Mouse (Mus musculus) stomach, postnatal 0 days (tissue): Measurements from ENCODE around the gene Tm7sf2.

ENCODE experiments used
- CTCF ChIP-seq: IDR thresholded peaks from 2 replicates; pipeline ENCODE4 v1.5.1; 2016; ENCODE audit warnings: antibody characterized with exemption, low read depth, mild to moderate bottlenecking, moderate library complexity
- EP300 ChIP-seq: optimal IDR thresholded peaks from 2 replicates; pipeline ENCODE3; 2016; ENCODE audit warnings: antibody characterized with exemption

- no peak for TF ChIP-seq CTCF
- TF ChIP-seq EP300: no peak
Observed at GRCm38 (mm10) chr19:6079983-6080480, 11.9 kb upstream of the Tm7sf2 start, which contains the start of gene Tmem262.
